Mouse (Mus musculus) kidney, adult 2 months (tissue): Measurements from ENCODE around the gene Bbx. TPM values are rescaled to one million over a fixed set of nuclear protein-coding genes. Genes with fewer than 3 reads are reported as not detected.

Experiments
- DNase-seq: peaks from one replicate; pipeline ENCODE4 v3.0.0; 2021
- H3K27ac ChIP-seq: fragments of 200-500 bp; 2 replicates; pipeline ENCODE4 v1.5.1; 2012; ENCODE audit warnings: low read depth, low read length, control low read depth, inconsistent platforms; ENCODE audit not compliant: insufficient read depth
- H3K27me3 ChIP-seq: fragments of 200-500 bp; replicated peaks from 2 replicates; pipeline ENCODE4 v1.6.1; 2012; ENCODE audit warnings: mild to moderate bottlenecking, moderate library complexity, low read length, inconsistent platforms; ENCODE audit not compliant: control insufficient read depth, insufficient read depth
- H3K36me3 ChIP-seq: fragments of 200-500 bp; 2 replicates; pipeline ENCODE4 v1.6.1; 2012; ENCODE audit warnings: mild to moderate bottlenecking, moderate library complexity, low read length, inconsistent platforms; ENCODE audit not compliant: control insufficient read depth, insufficient read depth
- H3K4me1 ChIP-seq: fragments of 200-500 bp; 2 replicates; pipeline ENCODE4 v1.6.1; 2011; ENCODE audit warnings: low read length; ENCODE audit not compliant: control insufficient read depth, insufficient read depth
- H3K4me3 ChIP-seq: fragments of 200-500 bp; 2 replicates; pipeline ENCODE4 v1.5.1; 2011; ENCODE audit warnings: mild to moderate bottlenecking, low read depth, low read length, control low read depth; ENCODE audit not compliant: insufficient read depth
- CTCF ChIP-seq: fragments of 200-500 bp; conservative IDR thresholded peaks from 2 replicates; pipeline ENCODE4 v1.5.1; 2011; ENCODE audit warnings: low read depth, mild to moderate bottlenecking, control low read depth, low read length, moderate library complexity, mixed read lengths; ENCODE audit not compliant: insufficient read depth, insufficient read length
- POLR2A ChIP-seq: fragments of 200-500 bp; IDR thresholded peaks from one replicate; pipeline ENCODE4 v1.6.1; 2011; ENCODE audit warnings: low read depth, low read length, control low read depth
- WGBS: fragments of 180-500 bp; shearing (Covaris S2); methylation state at CpG from one replicate; pipeline ENCODE4 v1.1.7; 2018; 5-methylcytosine and 5-hydroxymethylcytosine counted together
- polyA plus RNA-seq: library from polyadenylated mRNA; depleted of rRNA; stranded (reverse); fragments of >200 nt; gene quantifications from 2 replicates; pipeline ENCODE4 v1.2.3, GENCODE M21; 2012

Bbx gene
- polyA plus RNA-seq, 1 experiment = 8.2 TPM

GRCm38 (mm10) chr16:50456053-50456452, 23.9 kb upstream of the Bbx start:
- no peak overlapping the region for H3K4me3 ChIP-seq
- 79% methylated on average over 1 of the region's 1 CpGs for WGBS
- TF ChIP-seq POLR2A = no peak
- no peak for TF ChIP-seq CTCF

DNA sequence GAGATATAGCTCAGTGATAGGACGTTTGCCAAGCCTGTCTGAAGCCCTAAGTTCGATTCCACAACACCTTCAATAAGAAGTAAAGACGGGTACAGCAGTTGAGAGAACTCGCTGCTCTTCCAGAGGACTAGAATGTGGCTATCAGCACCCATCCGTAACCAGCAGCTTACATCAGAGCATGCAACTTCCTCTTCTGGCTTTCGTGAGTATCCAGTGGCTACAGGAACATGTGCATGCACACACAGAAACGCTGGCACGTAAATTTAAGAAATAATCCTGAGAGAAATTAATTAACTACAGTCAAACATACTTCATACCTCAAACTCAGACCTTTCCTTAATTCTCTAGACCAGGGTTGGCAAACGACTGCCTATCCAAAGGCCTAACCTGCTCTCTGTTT, 16.9 kb upstream of the Bbx start:
- Histone ChIP-seq H3K27ac (no peak overlapping the region), H3K27me3 (no peaks in the 10 kb centered on the region), H3K36me3 (no peaks in the 10 kb centered on the region), H3K4me1 (no peaks in the 10 kb centered on the region), H3K4me3 (no peak overlapping the region)
- 77% methylated on average over 9 of the region's 9 CpGs for WGBS
- no peak for TF ChIP-seq POLR2A
- no peak for TF ChIP-seq CTCF
- DNase-seq = no peak

More at GRCm38 (mm10) chr16:50456053-50456452, 23.9 kb upstream of the Bbx start:
- Histone ChIP-seq H3K36me3 (no peaks in the 10 kb centered on the region), H3K4me1 (no peaks in the 10 kb centered on the region), H3K27ac (no peak overlapping the region), H3K27me3 (no peaks in the 10 kb centered on the region)
- DNase-seq = no peak

- Histone ChIP-seq H3K27ac (no peak overlapping the region), H3K36me3 (no peaks in the 10 kb centered on the region), H3K4me3 (no peak overlapping the region), H3K27me3 (no peaks in the 10 kb centered on the region), H3K4me1 (no peaks in the 10 kb centered on the region)
- no peak for DNase-seq
- TF ChIP-seq CTCF = no peak
- TF ChIP-seq POLR2A = no peak
- WGBS = 80% methylated on average over 6 of the region's 6 CpGs
These were observed 12.8 kb upstream of the Bbx start for GRCm38 (mm10) chr16:50445014-50445413.

DNA sequence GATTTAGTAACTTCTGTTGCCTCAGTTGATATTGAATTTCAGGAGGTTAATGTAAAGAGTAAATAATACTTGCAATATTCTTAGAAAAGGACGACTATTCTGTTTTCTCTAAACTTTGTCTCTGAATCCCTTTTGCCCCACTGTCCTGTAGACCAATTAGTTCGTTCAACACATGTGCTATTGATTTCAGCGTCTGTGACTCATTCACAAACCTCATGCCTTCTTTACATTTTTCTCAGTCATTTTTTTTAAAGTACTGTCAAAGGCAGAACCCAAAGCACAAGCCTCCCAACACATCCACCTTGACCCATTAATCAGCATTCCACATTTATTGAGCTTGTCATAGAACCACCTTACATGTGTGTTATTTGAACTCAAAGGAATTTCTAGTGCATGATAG, 6.6 kb upstream of the Bbx start:
- no peaks in the 10 kb centered on the region for H3K27me3 ChIP-seq
- DNase-seq = no peak
- H3K4me1 ChIP-seq = no peaks in the 10 kb centered on the region
- no peak overlapping the region for H3K4me3 ChIP-seq
- H3K27ac ChIP-seq = no peak overlapping the region
- H3K36me3 ChIP-seq = no peaks in the 10 kb centered on the region
- 79% methylated on average over 3 of the region's 3 CpGs for WGBS
- TF ChIP-seq CTCF (no peak), POLR2A (no peak)

DNA sequence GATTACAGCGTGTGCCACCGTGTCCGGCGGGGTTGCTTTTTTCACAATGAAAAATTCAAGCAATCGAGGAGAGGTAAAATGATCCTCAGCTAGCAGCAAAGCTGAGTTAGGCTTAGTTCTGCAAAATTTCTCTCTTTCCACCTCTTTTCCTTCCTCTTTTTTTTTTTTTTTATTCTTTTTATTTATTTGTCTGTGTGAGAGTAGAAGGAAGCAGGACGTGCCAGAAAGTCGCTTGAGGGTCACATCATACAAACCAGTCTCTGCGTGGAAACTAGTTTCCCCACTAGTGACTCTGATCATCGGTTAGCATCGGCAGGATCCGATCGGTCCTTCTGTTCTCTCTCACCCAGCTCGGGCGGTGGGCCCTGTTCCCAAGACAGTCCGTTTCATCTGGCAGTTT, 5.6 kb upstream of the Bbx start:
- no peak overlapping the region for H3K4me3 ChIP-seq
- H3K27me3 ChIP-seq = no peaks in the 10 kb centered on the region
- WGBS = 89% methylated on average over 15 of the region's 15 CpGs
- no peak overlapping the region for H3K27ac ChIP-seq
- no peaks in the 10 kb centered on the region for H3K36me3 ChIP-seq
- H3K4me1 ChIP-seq = no peaks in the 10 kb centered on the region
- no peak for DNase-seq
- TF ChIP-seq POLR2A (no peak), CTCF (no peak)

GRCm38 (mm10) chr16:50437331-50437730, 5.1 kb upstream of the Bbx start:
- TF ChIP-seq POLR2A (no peak), CTCF (no peak)
- H3K27ac ChIP-seq = no peak overlapping the region
- no peak for DNase-seq
- H3K27me3 ChIP-seq = no peaks in the 10 kb centered on the region
- no peaks in the 10 kb centered on the region for H3K36me3 ChIP-seq
- H3K4me1 ChIP-seq = no peaks in the 10 kb centered on the region
- 61% methylated on average over 2 of the region's 2 CpGs for WGBS
- no peak overlapping the region for H3K4me3 ChIP-seq

DNA sequence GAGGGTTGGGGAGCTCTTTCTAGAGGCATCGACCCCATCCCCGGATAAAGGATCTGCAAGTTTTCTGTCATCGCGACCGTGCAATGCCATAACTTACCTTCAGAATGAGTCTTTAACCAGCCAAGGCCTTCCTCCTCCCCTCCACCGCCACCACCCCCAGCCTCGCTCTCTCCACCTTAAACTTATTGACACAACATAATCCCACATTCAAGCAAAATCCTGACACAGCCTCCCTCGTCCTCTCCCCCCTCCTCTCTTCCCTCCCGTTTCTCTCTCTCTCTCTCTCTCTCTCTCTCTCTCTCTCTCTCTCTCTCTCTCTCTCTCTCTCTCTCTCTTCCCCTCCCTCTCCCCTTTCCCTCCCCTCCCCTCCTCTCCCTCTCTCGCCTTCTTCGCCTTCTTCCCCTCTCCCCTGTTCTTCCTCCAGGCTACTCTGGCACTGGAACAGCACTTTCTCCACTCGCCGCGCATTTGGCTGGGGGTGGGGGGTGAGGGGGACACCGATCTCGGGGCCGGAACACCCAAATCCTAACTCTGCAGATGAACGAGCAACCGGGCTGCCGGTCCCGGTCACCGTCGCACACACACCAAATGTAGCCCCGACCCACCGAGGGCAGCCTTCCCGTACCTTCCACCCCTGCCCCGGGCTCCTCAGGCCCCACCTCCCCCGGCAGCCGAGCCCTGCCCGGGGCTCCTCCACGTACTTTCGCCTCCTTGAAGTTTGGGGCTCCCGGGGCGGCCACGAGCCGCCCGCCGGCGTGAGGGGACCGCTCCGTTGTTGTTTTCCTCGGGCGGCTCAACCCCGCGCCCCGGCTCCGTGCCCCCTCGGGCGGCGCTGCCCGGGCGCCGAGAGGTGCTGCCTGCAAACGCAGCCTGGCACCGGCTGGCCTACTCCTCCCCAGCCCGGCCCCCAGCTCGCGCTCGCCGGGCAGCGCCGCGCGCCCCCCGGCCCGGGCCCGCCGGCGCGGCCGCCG, 894 bp downstream of the Bbx start:
- TF ChIP-seq POLR2A (no peak), CTCF (no peak)
- peak; percentile 67 for DNase-seq
- Histone ChIP-seq H3K4me3 (peak overlapping the region; percentile 77), H3K27ac (peak overlapping the region; percentile 70), H3K27me3 (no peaks in the 10 kb centered on the region), H3K4me1 (0 out of 2 replicates have a peak, but pooled peaks cover 3% of the 10 kb centered on the region), H3K36me3 (peaks cover 2% of the 10 kb centered on the region; the same call in 1 of the 2 replicates)
- WGBS = 2% methylated on average over 72 of the region's 72 CpGs

GRCm38 (mm10) chr16:50430515-50430877, 1.7 kb downstream of the Bbx start:
- H3K27ac ChIP-seq = no peak overlapping the region
- DNase-seq = no peak
- WGBS = under 1% methylated on average over 12 of the region's 12 CpGs
- 0 out of 2 replicates have a peak, but pooled peaks cover 3% of the 10 kb centered on the region for H3K4me1 ChIP-seq
- TF ChIP-seq CTCF (no peak), POLR2A (no peak)
- peak overlapping the region; percentile 77 for H3K4me3 ChIP-seq
- no peaks in the 10 kb centered on the region for H3K27me3 ChIP-seq
- H3K36me3 ChIP-seq = peaks cover 2% of the 10 kb centered on the region; the same call in 1 of the 2 replicates
